Mouse (Mus musculus) stomach, embryonic 16.5 days (tissue): ENCODE data around the gene Plau. TPM values are rescaled to one million over a fixed set of nuclear protein-coding genes. Genes with fewer than 3 reads are reported as not detected.

Source experiments
- ATAC-seq: fragments of 200-750 bp; cut with Nextera tagmentation; 2 replicates; pipeline ENCODE4 v1.8.0; 2017; ENCODE audit warnings: moderate number of reproducible peaks, moderate TSS enrichment; ENCODE audit not compliant: insufficient read depth, low FRiP score
- H3K27ac ChIP-seq: fragments of 300-500 bp; sonication (generic); 2 replicates; pipeline ENCODE4 v1.5.1; 2014; ENCODE audit warnings: low read length
- H3K27me3 ChIP-seq: fragments of 300-500 bp; sonication (generic); 2 replicates; pipeline ENCODE4 v1.6.1; 2014; ENCODE audit warnings: low read length, control low read depth, mixed read lengths; ENCODE audit not compliant: control insufficient read depth, insufficient read depth
- H3K36me3 ChIP-seq: fragments of 300-500 bp; sonication (generic); 2 replicates; pipeline ENCODE4 v1.6.1; 2014; ENCODE audit warnings: low read length; ENCODE audit not compliant: control insufficient read depth, insufficient read depth
- H3K4me1 ChIP-seq: fragments of 300-500 bp; sonication (generic); 2 replicates; pipeline ENCODE4 v1.6.1; 2014; ENCODE audit warnings: low read length, control low read depth, mixed read lengths; ENCODE audit not compliant: control insufficient read depth, insufficient read depth
- H3K4me2 ChIP-seq: fragments of 300-500 bp; sonication (generic); 2 replicates; pipeline ENCODE4 v1.6.1; 2014; ENCODE audit warnings: low read depth, low read length, mixed read lengths
- H3K4me3 ChIP-seq: fragments of 300-500 bp; sonication (generic); replicated peaks from 2 replicates; pipeline ENCODE4 v1.5.1; 2014; ENCODE audit warnings: mild to moderate bottlenecking, low read length
- H3K9ac ChIP-seq: fragments of 300-500 bp; sonication (generic); 2 replicates; pipeline ENCODE4 v1.6.1; 2014; ENCODE audit warnings: low read length
- H3K9me3 ChIP-seq: fragments of 300-500 bp; sonication (generic); replicated peaks from 2 replicates; pipeline ENCODE4 v1.6.1; 2016; ENCODE audit warnings: low read length, control low read depth; ENCODE audit not compliant: control insufficient read depth
- WGBS: fragments of 180-500 bp; shearing (Covaris S2); extraction: QIAGEN DNeasy Blood & Tissue Kit; methylation state at CpG from one replicate; pipeline ENCODE4 v1.1.7; 2014; 5-methylcytosine and 5-hydroxymethylcytosine counted together
- polyA plus RNA-seq: library from polyadenylated mRNA; unstranded; fragments of >200 nt; fragmentation: Nextera tagmentation; extraction: Ambion mirVana; gene quantifications from 2 replicates; pipeline ENCODE4 v1.2.1, GENCODE M21; 2015

The Plau gene
- polyA plus RNA-seq, 1 experiment from 2014 or later, result 1.9 TPM

DNA sequence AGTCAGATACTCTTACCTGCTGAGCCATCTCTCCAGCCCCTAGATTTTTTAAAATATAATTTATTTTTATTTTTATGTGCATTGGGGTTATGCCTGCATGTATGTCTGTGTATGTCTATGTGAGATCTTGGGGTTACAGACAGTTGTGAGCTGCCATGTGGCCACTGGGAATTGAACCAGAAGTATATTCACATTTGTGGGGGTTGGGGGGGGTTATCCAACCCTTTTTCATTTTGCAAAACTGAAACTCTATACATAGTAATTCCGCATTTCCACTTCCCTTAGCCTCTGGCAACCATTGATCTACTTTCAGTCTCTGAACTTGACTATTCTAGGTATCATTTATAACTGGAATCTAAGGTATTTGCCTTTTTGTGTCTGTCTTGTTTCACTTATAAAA lies 11.9 kb upstream of the Plau start:
- H3K9me3 ChIP-seq, result no peaks in the 10 kb centered on the region
- H3K4me3 ChIP-seq, result no peak overlapping the region
- no peaks in the 10 kb centered on the region for H3K4me1 ChIP-seq
- no peak overlapping the region for H3K9ac ChIP-seq
- no peak overlapping the region for H3K27ac ChIP-seq
- WGBS, result 77% methylated on average over 1 of the region's 1 CpGs
- H3K36me3 ChIP-seq, result no peaks in the 10 kb centered on the region
- no peaks in the 10 kb centered on the region for H3K27me3 ChIP-seq
- H3K4me2 ChIP-seq, result no peak overlapping the region
- ATAC-seq, result no peak

DNA sequence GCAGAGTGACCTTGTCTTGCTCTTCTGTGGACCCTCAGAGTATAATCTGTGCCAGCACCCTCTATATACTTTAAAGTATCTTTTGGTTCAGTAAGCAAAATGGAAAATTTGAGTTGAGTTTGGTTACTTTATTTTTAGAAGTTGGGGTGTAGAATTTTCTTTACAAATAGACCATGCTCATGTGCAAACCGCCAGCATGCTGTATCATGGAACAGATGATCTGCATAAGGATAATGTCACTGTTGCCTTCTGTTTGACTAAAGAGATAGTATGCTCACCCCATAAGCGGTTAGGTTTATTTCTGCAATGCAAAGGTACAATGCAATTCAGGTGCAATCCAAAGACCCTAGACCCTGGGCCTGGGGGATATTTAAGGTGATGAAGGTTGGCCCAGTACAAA lies 10.9 kb upstream of the Plau start:
- Histone ChIP-seq H3K27me3 (no peaks in the 10 kb centered on the region), H3K4me2 (no peak overlapping the region), H3K4me1 (no peaks in the 10 kb centered on the region), H3K36me3 (no peaks in the 10 kb centered on the region), H3K4me3 (no peak overlapping the region), H3K27ac (no peak overlapping the region), H3K9ac (no peak overlapping the region), H3K9me3 (no peaks in the 10 kb centered on the region)
- WGBS, result 90% methylated on average over 2 of the region's 2 CpGs
- no peak for ATAC-seq

DNA sequence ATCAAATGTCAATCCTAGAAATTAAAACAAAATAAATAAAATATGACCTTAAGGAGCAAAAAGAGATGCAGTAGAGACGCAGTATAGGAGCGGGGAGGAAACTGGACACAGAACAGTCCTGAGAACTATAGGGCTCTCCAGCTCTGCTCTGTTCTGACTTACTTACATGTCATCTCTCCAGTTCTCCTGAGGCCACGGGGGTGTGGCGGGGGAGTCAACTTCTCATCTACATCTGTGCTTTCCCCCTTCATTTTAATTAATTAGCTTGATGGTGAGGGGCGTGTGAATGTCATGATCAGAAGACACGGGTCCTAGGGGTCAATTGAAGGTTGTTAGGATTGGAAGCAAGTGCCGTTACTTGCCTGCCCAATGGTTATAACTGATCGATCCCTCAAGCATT lies 9.4 kb upstream of the Plau start:
- no peaks in the 10 kb centered on the region for H3K27me3 ChIP-seq
- WGBS, result 80% methylated on average over 8 of the region's 8 CpGs
- H3K4me3 ChIP-seq, result no peak overlapping the region
- no peaks in the 10 kb centered on the region for H3K9me3 ChIP-seq
- no peaks in the 10 kb centered on the region for H3K36me3 ChIP-seq
- ATAC-seq, result no peak
- no peaks in the 10 kb centered on the region for H3K4me1 ChIP-seq
- no peak overlapping the region for H3K27ac ChIP-seq
- H3K9ac ChIP-seq, result no peak overlapping the region
- no peak overlapping the region for H3K4me2 ChIP-seq

DNA sequence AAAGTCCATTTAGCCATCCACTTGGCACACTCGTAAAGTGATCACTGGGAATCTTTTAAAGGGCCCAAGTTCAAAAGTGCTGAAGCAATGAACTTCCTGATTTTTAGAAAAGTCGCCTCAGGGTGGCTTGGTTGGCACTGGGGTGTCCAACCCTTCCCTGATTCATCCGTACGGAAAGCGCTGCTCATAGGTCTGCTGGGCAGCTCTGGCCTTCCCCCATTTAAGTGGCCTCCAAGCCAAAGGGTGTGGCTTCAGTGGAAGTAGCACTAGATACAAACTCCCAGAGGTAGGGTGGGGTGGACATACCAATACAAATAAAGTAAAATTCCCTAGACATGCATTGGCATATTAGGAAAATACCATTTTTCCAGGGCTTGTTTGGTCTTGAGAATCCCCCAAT lies 9.0 kb upstream of the Plau start:
- no peak overlapping the region for H3K4me3 ChIP-seq
- H3K27ac ChIP-seq, result no peak overlapping the region
- no peaks in the 10 kb centered on the region for H3K4me1 ChIP-seq
- 83% methylated on average over 5 of the region's 5 CpGs for WGBS
- no peaks in the 10 kb centered on the region for H3K36me3 ChIP-seq
- no peaks in the 10 kb centered on the region for H3K27me3 ChIP-seq
- no peak for ATAC-seq
- H3K4me2 ChIP-seq, result no peak overlapping the region
- H3K9me3 ChIP-seq, result no peaks in the 10 kb centered on the region
- no peak overlapping the region for H3K9ac ChIP-seq

DNA sequence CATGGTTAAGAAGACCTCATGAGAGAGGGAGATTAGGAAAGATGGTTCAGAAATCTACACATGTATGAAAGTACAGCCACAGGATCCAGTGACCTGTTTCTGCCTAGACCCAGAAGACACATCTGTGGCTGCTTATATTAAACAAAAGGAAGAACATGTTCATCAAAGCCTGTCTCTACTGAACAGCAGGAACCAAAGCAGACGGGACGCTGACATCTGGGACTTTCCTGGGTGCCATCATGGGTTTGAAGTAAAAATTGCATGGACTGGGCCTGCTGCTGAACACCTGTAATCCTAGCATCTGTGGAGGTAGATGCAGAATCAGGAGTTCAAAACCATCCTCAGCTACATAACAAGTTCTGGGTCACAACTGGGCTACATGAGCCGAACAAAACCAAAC lies 7.9 kb upstream of the Plau start:
- ATAC-seq, result no peak
- Histone ChIP-seq H3K4me1 (no peaks in the 10 kb centered on the region), H3K4me2 (no peak overlapping the region), H3K9ac (no peak overlapping the region), H3K9me3 (no peaks in the 10 kb centered on the region), H3K4me3 (no peak overlapping the region), H3K36me3 (no peaks in the 10 kb centered on the region), H3K27ac (no peak overlapping the region), H3K27me3 (no peaks in the 10 kb centered on the region)
- 77% methylated on average over 3 of the region's 3 CpGs for WGBS

DNA sequence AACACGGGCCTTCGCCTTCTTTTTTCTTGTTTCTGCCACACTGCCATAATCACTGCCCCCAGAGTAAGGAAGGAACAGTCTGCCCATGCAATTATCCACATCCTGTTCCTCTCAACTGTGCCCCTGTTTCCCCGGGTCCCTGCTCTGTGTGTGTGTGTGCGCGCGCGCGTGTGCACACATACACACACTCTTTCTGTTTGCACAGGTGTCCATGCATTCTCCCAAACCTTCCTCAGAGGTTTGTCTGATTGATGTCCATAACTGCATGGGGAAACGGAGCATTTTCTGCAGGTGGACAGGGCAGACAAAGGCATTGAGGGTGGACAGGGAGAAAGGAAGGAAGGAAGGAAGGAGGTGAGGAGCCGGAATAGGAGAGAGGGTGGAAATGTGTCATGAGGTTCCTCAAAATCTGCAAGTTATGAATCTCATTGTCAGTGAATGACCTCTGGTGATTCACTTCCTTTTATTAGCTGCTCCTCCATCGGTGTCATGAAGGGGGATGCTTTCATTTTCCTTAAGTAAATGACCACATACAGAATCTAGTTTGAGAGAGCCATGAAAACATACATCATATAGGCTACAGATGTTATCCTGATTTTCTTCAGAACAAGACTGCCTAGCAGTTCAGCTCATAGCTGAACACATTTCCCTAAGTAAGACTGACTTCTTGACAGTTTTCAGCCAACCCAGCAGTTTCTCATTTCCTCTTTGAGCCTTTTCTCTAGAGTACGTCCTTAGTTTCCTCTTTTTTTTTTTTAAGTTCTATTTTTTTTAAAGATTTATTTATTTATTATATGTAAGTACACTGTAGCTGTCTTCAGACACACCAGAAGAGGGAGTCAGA lies 6.7 kb upstream of the Plau start:
- ATAC-seq, result no peak
- 50% methylated on average over 12 of the region's 12 CpGs for WGBS
- Histone ChIP-seq H3K9me3 (no peaks in the 10 kb centered on the region), H3K4me1 (no peaks in the 10 kb centered on the region), H3K36me3 (no peaks in the 10 kb centered on the region), H3K27ac (0 out of 2 replicates have a peak overlapping the region, but pooled peaks have one; percentile 24), H3K27me3 (no peaks in the 10 kb centered on the region), H3K4me2 (no peak overlapping the region), H3K4me3 (no peak overlapping the region), H3K9ac (peak overlapping the region; percentile 14; the same call in 1 of the 2 replicates)

DNA sequence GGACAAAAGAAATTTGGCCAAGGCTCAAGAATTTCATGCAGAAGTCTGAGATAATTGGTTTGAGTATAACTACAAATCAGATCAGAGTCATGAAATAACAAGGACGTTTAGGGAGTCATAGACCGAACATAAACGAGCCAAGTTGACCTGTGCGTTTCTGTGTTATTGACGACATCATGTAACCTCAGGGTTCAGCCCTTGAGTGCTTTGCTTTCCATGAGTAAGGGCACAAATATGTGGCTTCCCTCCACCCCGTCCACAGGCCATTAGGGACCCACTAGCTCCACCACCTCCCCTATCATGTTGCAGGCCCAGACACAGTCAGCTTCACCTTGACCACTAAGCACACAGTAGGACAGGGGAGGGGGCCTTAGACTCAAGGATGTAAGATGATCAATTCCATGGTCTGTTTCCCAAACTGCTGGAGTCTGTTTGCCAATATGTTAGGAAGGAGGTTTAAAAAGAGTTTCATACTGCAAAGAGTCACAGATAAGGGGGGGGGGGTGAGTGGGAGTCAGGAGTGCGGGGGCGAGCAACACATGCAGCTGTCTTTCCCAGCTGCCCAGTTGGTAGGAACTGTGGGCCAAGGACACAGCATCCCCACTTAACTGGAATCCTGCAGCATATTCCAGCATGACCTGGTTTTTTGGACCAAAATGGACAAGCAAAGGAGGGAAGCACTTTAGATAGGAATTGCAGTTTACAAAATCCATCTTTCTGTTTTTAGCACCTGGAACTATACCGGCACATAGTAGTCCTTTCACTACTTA lies 5.1 kb upstream of the Plau start:
- Histone ChIP-seq H3K4me3 (no peak overlapping the region), H3K4me2 (no peak overlapping the region), H3K27ac (no peak overlapping the region), H3K4me1 (no peaks in the 10 kb centered on the region), H3K27me3 (no peaks in the 10 kb centered on the region), H3K9me3 (no peaks in the 10 kb centered on the region), H3K36me3 (no peaks in the 10 kb centered on the region), H3K9ac (no peak overlapping the region)
- 57% methylated on average over 9 of the region's 9 CpGs for WGBS
- ATAC-seq, result no peak

DNA sequence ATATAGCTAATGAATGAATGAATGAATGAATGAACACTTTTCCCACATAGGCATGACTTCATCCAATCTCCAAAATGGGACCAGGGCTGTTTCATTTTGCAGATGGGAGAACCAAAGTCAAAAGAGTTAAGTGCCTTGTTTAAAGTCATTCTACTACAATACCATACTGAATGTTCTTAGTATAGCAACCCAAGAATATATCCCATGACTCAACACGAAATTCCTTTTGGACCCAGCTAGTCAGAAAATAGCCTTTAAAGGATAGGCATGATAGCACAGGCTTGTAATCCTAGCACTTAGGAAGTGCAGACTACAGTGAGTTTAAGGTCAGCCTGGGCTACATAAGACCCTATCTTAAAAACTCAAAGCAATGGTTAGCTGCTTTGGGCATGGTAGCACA lies 4.5 kb upstream of the Plau start:
- H3K4me3 ChIP-seq, result no peak overlapping the region
- H3K9ac ChIP-seq, result no peak overlapping the region
- ATAC-seq, result no peak
- no peaks in the 10 kb centered on the region for H3K27me3 ChIP-seq
- H3K9me3 ChIP-seq, result no peaks in the 10 kb centered on the region
- peaks cover 2% of the 10 kb centered on the region; the same call in 1 of the 2 replicates for H3K4me1 ChIP-seq
- H3K36me3 ChIP-seq, result no peaks in the 10 kb centered on the region
- no peak overlapping the region for H3K27ac ChIP-seq
- no peak overlapping the region for H3K4me2 ChIP-seq
- 65% methylated on average over 1 of the region's 1 CpGs for WGBS

DNA sequence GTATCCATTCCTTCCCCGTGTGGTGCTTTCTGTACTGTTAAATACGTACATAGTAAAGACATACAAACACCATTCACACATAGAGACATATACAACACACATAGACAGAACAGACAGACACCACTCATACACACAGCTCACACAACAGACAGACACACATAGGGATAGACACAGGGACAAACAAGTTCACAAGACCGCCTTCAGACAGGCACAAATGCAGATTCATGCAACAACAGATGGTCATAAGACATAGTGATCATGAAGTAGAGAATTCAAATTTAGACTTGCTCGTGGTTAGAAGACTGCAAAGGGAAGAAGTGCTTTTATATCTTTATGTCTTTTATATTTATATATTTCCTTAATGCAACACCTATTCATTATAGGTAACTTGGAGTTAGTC lies 2.9 kb upstream of the Plau start:
- no peaks in the 10 kb centered on the region for H3K9me3 ChIP-seq
- 78% methylated on average over 4 of the region's 4 CpGs for WGBS
- H3K4me3 ChIP-seq, result no peak overlapping the region
- H3K36me3 ChIP-seq, result no peaks in the 10 kb centered on the region
- H3K27me3 ChIP-seq, result no peaks in the 10 kb centered on the region
- H3K27ac ChIP-seq, result no peak overlapping the region
- H3K9ac ChIP-seq, result no peak overlapping the region
- H3K4me1 ChIP-seq, result peaks cover 2% of the 10 kb centered on the region; the same call in 1 of the 2 replicates
- no peak overlapping the region for H3K4me2 ChIP-seq
- ATAC-seq, result no peak
